Mouse (Mus musculus): ENCODE measurements at regions not wholly inside any gene's neighbourhood (a gene's known extent, or its start where the extent isn't known, plus 50 kb on each side); places are given as distances from the start of the nearest gene placed in this dataset.

DNA sequence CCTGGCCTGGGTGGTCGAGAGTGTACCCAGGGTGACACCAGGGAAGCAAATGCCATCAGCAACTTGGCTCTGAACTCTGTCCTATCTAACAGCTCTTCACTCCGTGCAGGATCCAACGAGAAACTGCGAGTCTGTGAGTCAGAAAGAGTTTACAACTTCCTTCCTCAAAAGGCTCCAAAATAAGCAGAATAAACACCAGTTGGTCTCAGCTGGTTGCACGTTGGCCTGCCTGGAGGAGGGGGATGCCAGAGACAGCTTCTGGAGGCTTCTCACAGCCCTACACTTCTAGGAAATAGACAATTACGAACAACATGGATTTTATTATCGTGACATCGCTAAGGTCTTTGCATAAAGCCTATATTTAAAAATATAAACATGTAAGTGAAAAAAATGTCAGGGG is 133.4 kb upstream of the Pkdcc start:
- WGBS: 78% methylated on average over 8 of the region's 8 CpGs

DNA sequence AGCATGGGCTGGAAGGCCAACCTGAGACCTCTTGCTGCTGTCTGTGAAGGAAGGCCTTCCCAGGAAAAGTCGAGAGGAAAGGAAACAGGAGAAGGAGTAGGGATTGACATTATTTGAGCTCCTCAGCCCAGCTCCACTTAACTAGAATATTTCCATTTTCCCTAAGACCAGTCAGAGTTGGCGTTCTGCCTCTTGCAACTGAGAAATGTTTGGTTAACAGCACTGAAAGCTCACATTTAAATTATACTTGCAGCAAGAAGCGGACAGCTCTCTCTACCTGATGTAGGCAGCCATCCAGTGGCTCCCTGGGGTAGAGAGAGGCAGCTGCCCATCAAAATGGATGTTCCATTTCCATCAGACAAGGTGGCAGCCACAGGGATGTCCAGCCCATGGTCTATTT is 131.6 kb upstream of the Pkdcc start:
- no peak for ATAC-seq (replicated peaks)
- H3K4me2 ChIP-seq: no peak overlapping the region
- peaks cover 4% of the 10 kb centered on the region for H3K4me1 ChIP-seq
- 63% methylated on average over 3 of the region's 3 CpGs for WGBS
- no peak overlapping the region for H3K27ac ChIP-seq
- H3K27me3 ChIP-seq (replicated peaks): 0 out of 2 replicates have a peak, but pooled peaks cover 3% of the 10 kb centered on the region
- H3K36me3 ChIP-seq (replicated peaks): no peaks in the 10 kb centered on the region
- H3K9me3 ChIP-seq: no peaks in the 10 kb centered on the region
- H3K4me3 ChIP-seq: no peak overlapping the region
- no peak overlapping the region for H3K9ac ChIP-seq

More for the DNA sequence above, 133.4 kb upstream of the Pkdcc start:
- H3K9me3 ChIP-seq: no peaks in the 10 kb centered on the region
- peaks cover 3% of the 10 kb centered on the region; the same call in 1 of the 2 replicates for H3K27me3 ChIP-seq (replicated peaks)
- H3K4me3 ChIP-seq: no peak overlapping the region
- no peak for ATAC-seq (replicated peaks)
- no peak overlapping the region for H3K27ac ChIP-seq
- H3K9ac ChIP-seq: no peak overlapping the region
- H3K4me1 ChIP-seq: peaks cover 11% of the 10 kb centered on the region
- no peak overlapping the region for H3K4me2 ChIP-seq
- no peaks in the 10 kb centered on the region for H3K36me3 ChIP-seq (replicated peaks)

DNA sequence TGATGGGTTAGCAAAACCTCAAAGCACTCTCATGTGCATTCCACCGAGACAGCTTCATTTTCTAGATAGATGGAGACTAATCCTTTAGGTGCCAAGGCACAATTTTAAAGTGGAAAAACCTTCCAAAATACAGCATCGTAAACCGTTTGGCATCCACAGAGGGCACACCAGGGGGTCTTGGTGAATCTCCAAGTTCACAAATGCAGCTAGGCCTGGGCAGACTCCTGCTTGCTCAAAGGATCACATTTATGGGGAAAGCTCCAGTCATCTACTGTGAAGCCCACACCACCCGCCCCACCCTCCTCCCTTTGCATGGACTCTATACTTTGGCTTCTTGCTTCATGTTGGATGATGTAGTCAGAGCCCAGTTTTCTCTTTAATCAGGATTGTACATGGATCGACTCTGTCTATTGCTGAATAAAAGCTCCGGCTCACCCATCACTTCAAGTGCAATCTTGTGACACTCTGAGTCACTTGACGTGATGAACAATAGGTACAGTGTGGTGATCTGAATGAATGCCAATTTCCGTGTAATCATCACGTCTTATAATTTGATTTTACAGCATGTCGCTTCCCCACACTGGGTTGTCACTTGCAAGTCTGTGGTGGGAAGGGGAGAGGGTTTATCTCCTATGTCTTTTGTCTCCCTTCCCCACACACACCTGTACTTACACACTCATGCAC is 129.2 kb upstream of the Pkdcc start:
- Histone ChIP-seq H3K27me3 (replicated peaks) (no peaks in the 10 kb centered on the region), H3K9ac (no peak overlapping the region), H3K9me3 (no peaks in the 10 kb centered on the region), H3K4me3 (no peak overlapping the region), H3K4me1 (no peaks in the 10 kb centered on the region), H3K4me2 (no peak overlapping the region), H3K36me3 (replicated peaks) (no peaks in the 10 kb centered on the region), H3K27ac (no peak overlapping the region)
- ATAC-seq (replicated peaks): no peak
- WGBS: 77% methylated on average over 10 of the region's 10 CpGs

DNA sequence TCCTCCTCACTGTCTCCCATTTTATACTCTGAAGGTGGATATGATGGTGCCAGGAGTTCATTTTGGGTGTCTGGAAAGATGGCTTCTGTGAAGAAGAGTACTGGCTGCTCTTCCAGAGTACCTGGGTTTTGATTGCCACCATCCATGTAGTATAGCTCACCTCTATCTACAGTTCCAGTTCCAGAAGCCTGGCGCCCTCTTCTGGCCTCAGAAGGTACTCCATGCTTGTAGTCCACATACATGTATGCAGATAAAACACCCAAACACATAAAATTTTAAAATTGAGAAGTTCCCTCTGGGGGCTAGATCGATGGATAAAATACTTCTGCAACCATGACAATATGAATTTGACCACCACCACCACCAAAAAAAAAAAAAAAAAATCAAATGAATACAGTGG is 128.4 kb upstream of the Pkdcc start:
- Histone ChIP-seq H3K4me2 (no peak overlapping the region), H3K9me3 (no peaks in the 10 kb centered on the region), H3K36me3 (replicated peaks) (no peaks in the 10 kb centered on the region), H3K4me1 (no peaks in the 10 kb centered on the region), H3K4me3 (no peak overlapping the region), H3K27me3 (replicated peaks) (no peaks in the 10 kb centered on the region), H3K9ac (no peak overlapping the region), H3K27ac (no peak overlapping the region)
- no peak for ATAC-seq (replicated peaks)
- 80% methylated on average over 2 of the region's 2 CpGs for WGBS

- Histone ChIP-seq H3K36me3 (replicated peaks) (no peaks in the 10 kb centered on the region), H3K9ac (no peak overlapping the region), H3K27ac (no peak overlapping the region), H3K4me2 (no peak overlapping the region), H3K4me3 (no peak overlapping the region), H3K4me1 (no peaks in the 10 kb centered on the region), H3K9me3 (no peaks in the 10 kb centered on the region), H3K27me3 (replicated peaks) (no peaks in the 10 kb centered on the region)
- ATAC-seq (replicated peaks): no peak
- WGBS: 79% methylated on average over 2 of the region's 2 CpGs
Measured at GRCm38 (mm10) chr17:83088471-83088870, 126.6 kb upstream of the Pkdcc start.

DNA sequence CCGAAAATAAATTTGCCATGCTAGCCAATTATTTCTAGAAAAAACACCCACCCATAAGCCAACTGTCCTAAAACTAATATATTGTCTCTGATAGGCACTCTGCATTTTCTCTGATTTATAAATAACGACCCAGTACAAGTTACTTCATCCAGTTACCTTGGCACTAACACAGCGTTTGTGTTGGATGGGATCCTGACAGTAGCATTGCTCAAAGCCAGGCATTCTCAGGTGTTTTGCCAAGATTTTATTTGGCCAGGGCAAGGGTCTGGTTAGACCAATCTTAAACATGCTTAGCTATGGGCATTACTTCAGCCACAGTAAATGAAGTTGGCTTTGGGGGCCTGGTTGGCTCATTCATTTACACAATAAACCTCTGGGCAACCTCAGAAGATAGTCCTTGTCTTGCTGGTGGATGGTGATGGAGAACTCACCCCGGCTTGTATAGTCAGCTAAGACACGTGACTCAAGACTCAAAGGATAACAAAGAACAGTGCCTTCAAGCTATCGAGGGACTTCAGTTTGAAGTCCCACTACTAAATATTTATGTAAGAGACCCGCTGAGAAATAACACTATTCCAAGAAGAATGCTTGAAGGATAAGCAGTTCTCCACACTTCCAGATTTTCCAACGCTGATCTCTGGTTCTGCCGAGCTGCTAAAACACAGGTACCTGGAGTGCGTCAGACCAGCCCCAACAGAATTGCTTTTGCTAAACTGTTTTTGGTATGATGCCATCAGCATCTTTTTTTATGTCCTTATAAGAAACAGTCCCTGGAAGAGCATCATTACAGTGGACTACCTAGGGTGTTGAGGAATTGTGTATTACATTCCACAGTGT is 125.0 kb upstream of the Pkdcc start:
- no peak for ATAC-seq (replicated peaks)
- H3K9me3 ChIP-seq: no peaks in the 10 kb centered on the region
- no peak overlapping the region for H3K4me2 ChIP-seq
- H3K27me3 ChIP-seq (replicated peaks): 0 out of 2 replicates have a peak, but pooled peaks cover 1% of the 10 kb centered on the region
- WGBS: 75% methylated on average over 10 of the region's 10 CpGs
- no peak overlapping the region for H3K27ac ChIP-seq
- H3K36me3 ChIP-seq (replicated peaks): no peaks in the 10 kb centered on the region
- H3K4me1 ChIP-seq: no peaks in the 10 kb centered on the region
- H3K9ac ChIP-seq: no peak overlapping the region
- no peak overlapping the region for H3K4me3 ChIP-seq

DNA sequence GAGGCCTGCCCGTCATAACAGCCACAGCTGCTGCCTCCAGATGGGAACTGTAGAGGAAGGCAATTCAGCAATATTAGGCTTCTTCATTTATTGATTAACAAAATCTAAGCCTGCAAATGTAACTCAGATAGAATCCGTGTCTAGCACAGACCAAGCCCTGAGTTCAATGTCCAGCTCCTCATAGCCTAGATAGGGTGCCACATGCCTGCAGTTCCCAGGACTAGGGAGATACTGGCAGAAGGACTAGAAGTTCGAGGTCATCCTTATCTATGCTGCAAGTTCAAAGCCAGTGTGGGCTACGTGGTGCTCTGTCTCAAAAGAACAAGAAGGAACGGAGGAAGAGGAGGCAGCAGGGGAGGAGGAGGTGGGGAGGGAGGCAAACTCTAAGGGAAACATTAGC is 121.2 kb upstream of the Pkdcc start:
- no peak overlapping the region for H3K9ac ChIP-seq
- H3K27ac ChIP-seq: no peak overlapping the region
- ATAC-seq (replicated peaks): no peak
- 80% methylated on average over 5 of the region's 5 CpGs for WGBS
- no peaks in the 10 kb centered on the region for H3K36me3 ChIP-seq (replicated peaks)
- H3K4me2 ChIP-seq: no peak overlapping the region
- H3K4me3 ChIP-seq: no peak overlapping the region
- H3K9me3 ChIP-seq: no peaks in the 10 kb centered on the region
- no peaks in the 10 kb centered on the region for H3K4me1 ChIP-seq
- H3K27me3 ChIP-seq (replicated peaks): 0 out of 2 replicates have a peak, but pooled peaks cover 3% of the 10 kb centered on the region

- H3K9me3 ChIP-seq: no peaks in the 10 kb centered on the region
- no peaks in the 10 kb centered on the region for H3K36me3 ChIP-seq (replicated peaks)
- 58% methylated on average over 8 of the region's 8 CpGs for WGBS
- 0 out of 2 replicates have a peak, but pooled peaks cover 3% of the 10 kb centered on the region for H3K27me3 ChIP-seq (replicated peaks)
- no peak overlapping the region for H3K4me2 ChIP-seq
- no peak overlapping the region for H3K27ac ChIP-seq
- H3K9ac ChIP-seq: no peak overlapping the region
- ATAC-seq (replicated peaks): no peak
- no peaks in the 10 kb centered on the region for H3K4me1 ChIP-seq
- H3K4me3 ChIP-seq: no peak overlapping the region
Measured at GRCm38 (mm10) chr17:83096451-83096850, 118.6 kb upstream of the Pkdcc start.

- H3K4me2 ChIP-seq: no peak overlapping the region
Measured at GRCm38 (mm10) chr17:83097998-83098397, 117.1 kb upstream of the Pkdcc start.

GRCm38 (mm10) chr17:83098679-83099413 is 116.2 kb upstream of the Pkdcc start:
- Histone ChIP-seq H3K9ac (no peak overlapping the region), H3K27ac (no peak overlapping the region), H3K4me2 (no peak overlapping the region), H3K36me3 (replicated peaks) (no peaks in the 10 kb centered on the region), H3K4me3 (no peak overlapping the region), H3K27me3 (replicated peaks) (0 out of 2 replicates have a peak, but pooled peaks cover 3% of the 10 kb centered on the region), H3K4me1 (no peaks in the 10 kb centered on the region), H3K9me3 (no peaks in the 10 kb centered on the region)
- no peak for ATAC-seq (replicated peaks)
- 70% methylated on average over 12 of the region's 12 CpGs for WGBS

More at GRCm38 (mm10) chr17:83097998-83098397, 117.1 kb upstream of the Pkdcc start:
- Histone ChIP-seq H3K4me1 (no peaks in the 10 kb centered on the region), H3K27ac (no peak overlapping the region), H3K27me3 (replicated peaks) (0 out of 2 replicates have a peak, but pooled peaks cover 3% of the 10 kb centered on the region), H3K36me3 (replicated peaks) (no peaks in the 10 kb centered on the region), H3K9me3 (no peaks in the 10 kb centered on the region), H3K9ac (no peak overlapping the region), H3K4me3 (no peak overlapping the region)
- ATAC-seq (replicated peaks): 0 out of 2 replicates have a peak, but pooled peaks have one; percentile 45
- WGBS: 75% methylated on average over 16 of the region's 16 CpGs

GRCm38 (mm10) chr17:83101035-83101434 is 114.1 kb upstream of the Pkdcc start:
- Histone ChIP-seq H3K4me3 (no peak overlapping the region), H3K4me2 (no peak overlapping the region), H3K9ac (no peak overlapping the region), H3K9me3 (no peaks in the 10 kb centered on the region), H3K27me3 (replicated peaks) (no peaks in the 10 kb centered on the region), H3K4me1 (no peaks in the 10 kb centered on the region), H3K36me3 (replicated peaks) (no peaks in the 10 kb centered on the region), H3K27ac (no peak overlapping the region)
- WGBS: 76% methylated on average over 7 of the region's 7 CpGs
- no peak for ATAC-seq (replicated peaks)

DNA sequence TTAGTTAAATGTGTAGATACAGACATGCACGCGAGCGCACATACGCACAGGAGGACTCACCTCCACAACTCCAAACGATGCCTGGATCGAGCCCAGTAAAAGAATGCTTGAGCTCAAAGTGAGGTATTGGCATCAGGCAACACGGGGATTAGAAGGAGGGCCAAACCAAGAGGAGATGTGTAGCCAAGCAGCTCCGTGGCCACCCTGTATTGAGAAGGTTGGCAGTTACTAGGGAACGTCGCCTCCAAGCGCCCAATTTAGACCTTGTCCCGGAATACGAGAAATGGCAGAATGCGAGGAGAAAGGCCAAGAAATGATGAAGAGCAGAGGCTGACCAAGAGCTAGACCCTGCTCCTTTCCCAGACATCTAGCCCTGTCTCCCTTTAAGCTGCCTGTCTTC is 113.3 kb upstream of the Pkdcc start:
- Histone ChIP-seq H3K36me3 (replicated peaks) (no peaks in the 10 kb centered on the region), H3K4me3 (no peak overlapping the region), H3K4me1 (no peaks in the 10 kb centered on the region), H3K27ac (no peak overlapping the region), H3K4me2 (no peak overlapping the region), H3K9ac (no peak overlapping the region), H3K27me3 (replicated peaks) (no peaks in the 10 kb centered on the region), H3K9me3 (no peaks in the 10 kb centered on the region)
- no peak for ATAC-seq (replicated peaks)
- 91% methylated on average over 14 of the region's 14 CpGs for WGBS

Measured in midbrain, embryonic 15.5 days (tissue).